Mouse (Mus musculus) hindbrain, embryonic 15.5 days (tissue): ENCODE measurements at regions not wholly inside any gene's neighbourhood (a gene's known extent, or its start where the extent isn't known, plus 50 kb on each side); places are given as distances from the start of the nearest gene placed in this dataset.

Source experiments
- ATAC-seq: fragments of 200-750 bp; cut with Nextera tagmentation; 2 replicates; pipeline ENCODE4 v1.8.0; 2017; ENCODE audit warnings: low read depth, moderate number of reproducible peaks, moderate TSS enrichment; ENCODE audit not compliant: low FRiP score
- H3K27ac ChIP-seq: fragments of 300-500 bp; sonication (generic); replicated peaks from 2 replicates; pipeline ENCODE4 v1.5.1; 2015; ENCODE audit warnings: mild to moderate bottlenecking, inconsistent platforms
- H3K27me3 ChIP-seq: fragments of 300-500 bp; sonication (generic); 2 replicates; pipeline ENCODE4 v1.6.1; 2015; ENCODE audit warnings: control low read depth, inconsistent platforms
- H3K36me3 ChIP-seq: fragments of 300-500 bp; sonication (generic); 2 replicates; pipeline ENCODE4 v1.6.1; 2015; ENCODE audit warnings: control low read depth, inconsistent platforms
- H3K4me1 ChIP-seq: fragments of 300-500 bp; sonication (generic); replicated peaks from 2 replicates; pipeline ENCODE4 v1.6.1; 2015; ENCODE audit warnings: control low read depth, inconsistent platforms
- H3K4me2 ChIP-seq: fragments of 300-500 bp; sonication (generic); 2 replicates; pipeline ENCODE4 v1.6.1; 2015; ENCODE audit warnings: moderate library complexity, mild to moderate bottlenecking, inconsistent platforms
- H3K4me3 ChIP-seq: fragments of 300-500 bp; sonication (generic); 2 replicates; pipeline ENCODE4 v1.5.1; 2015; ENCODE audit warnings: mild to moderate bottlenecking, inconsistent platforms
- H3K9ac ChIP-seq: fragments of 300-500 bp; sonication (generic); 2 replicates; pipeline ENCODE4 v1.6.1; 2015; ENCODE audit warnings: inconsistent platforms
- H3K9me3 ChIP-seq: fragments of 300-500 bp; sonication (generic); 2 replicates; pipeline ENCODE4 v1.6.1; 2016; ENCODE audit warnings: control low read depth, inconsistent platforms
- WGBS: fragments of 180-500 bp; shearing (Covaris S2); methylation state at CpG from one replicate; pipeline ENCODE4 v1.1.7; 2015; 5-methylcytosine and 5-hydroxymethylcytosine counted together

DNA sequence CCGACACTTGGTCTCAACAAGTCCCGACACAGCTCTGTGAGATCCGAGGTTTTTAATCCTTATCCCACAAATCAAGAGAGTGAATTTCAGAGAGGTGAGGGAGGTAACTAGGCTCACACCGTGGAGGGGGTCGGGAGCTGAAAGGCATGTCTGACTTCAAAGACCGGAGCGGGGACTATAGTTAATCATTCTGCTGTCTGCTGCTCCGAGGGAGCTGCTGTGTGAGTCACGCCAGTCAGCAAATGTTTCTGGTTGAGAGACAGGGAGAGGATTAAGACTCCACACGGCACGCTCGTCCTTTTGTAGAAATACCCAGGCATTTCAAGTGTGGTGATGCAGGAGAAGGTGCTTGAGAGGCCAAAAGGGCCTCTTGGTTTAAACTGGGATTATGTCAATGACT is 214.1 kb upstream of the Kcnab2 start:
- Histone ChIP-seq H3K4me1 (peaks cover 14% of the 10 kb centered on the region), H3K9ac (no peak overlapping the region), H3K27me3 (no peaks in the 10 kb centered on the region), H3K4me2 (no peak overlapping the region), H3K36me3 (no peaks in the 10 kb centered on the region), H3K27ac (peak overlapping the region; percentile 59; the same call in 1 of the 2 replicates), H3K4me3 (no peak overlapping the region), H3K9me3 (no peaks in the 10 kb centered on the region)
- 43% methylated on average over 12 of the region's 12 CpGs for WGBS
- ATAC-seq, result no peak

GRCm38 (mm10) chr4:152691302-152691701 is 213.6 kb upstream of the Kcnab2 start:
- peak; percentile 24; the same call in 1 of the 2 replicates for ATAC-seq
- 57% methylated on average over 13 of the region's 13 CpGs for WGBS
- peaks cover 12% of the 10 kb centered on the region for H3K4me1 ChIP-seq

DNA sequence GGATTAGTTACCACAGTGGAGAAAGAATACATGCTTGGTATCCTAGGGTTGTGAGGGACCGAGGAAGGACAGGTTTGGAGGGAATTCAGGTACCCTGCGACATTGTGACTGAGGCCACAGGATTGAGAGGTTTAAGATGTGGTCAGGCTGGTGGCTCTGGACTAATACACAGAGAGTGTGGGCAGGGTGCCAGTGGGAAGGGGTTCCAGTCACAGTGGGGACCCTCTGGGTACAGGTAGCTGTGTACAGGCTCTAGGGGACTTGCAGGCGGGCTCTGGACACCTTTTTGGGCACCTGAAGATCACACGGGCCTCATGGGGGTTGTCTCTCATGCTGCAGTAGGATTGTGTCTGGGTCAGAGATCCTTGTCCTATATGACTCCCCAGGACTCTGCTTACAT is 213.1 kb upstream of the Kcnab2 start:
- H3K27ac ChIP-seq, result no peak overlapping the region
- WGBS, result 93% methylated on average over 4 of the region's 4 CpGs
- no peak overlapping the region for H3K4me2 ChIP-seq
- H3K9ac ChIP-seq, result no peak overlapping the region
- no peaks in the 10 kb centered on the region for H3K9me3 ChIP-seq
- H3K4me1 ChIP-seq, result peaks cover 12% of the 10 kb centered on the region
- no peak for ATAC-seq
- H3K36me3 ChIP-seq, result no peaks in the 10 kb centered on the region
- H3K27me3 ChIP-seq, result no peaks in the 10 kb centered on the region
- no peak overlapping the region for H3K4me3 ChIP-seq

More at GRCm38 (mm10) chr4:152691302-152691701, 213.6 kb upstream of the Kcnab2 start:
- H3K9ac ChIP-seq, result no peak overlapping the region
- peak overlapping the region; percentile 59; the same call in 1 of the 2 replicates for H3K27ac ChIP-seq
- H3K4me3 ChIP-seq, result no peak overlapping the region
- no peak overlapping the region for H3K4me2 ChIP-seq
- no peaks in the 10 kb centered on the region for H3K9me3 ChIP-seq
- no peaks in the 10 kb centered on the region for H3K36me3 ChIP-seq
- H3K27me3 ChIP-seq, result no peaks in the 10 kb centered on the region

- Histone ChIP-seq H3K4me2 (no peak overlapping the region), H3K4me3 (no peak overlapping the region), H3K9me3 (no peaks in the 10 kb centered on the region), H3K4me1 (peaks cover 12% of the 10 kb centered on the region), H3K36me3 (no peaks in the 10 kb centered on the region), H3K9ac (no peak overlapping the region), H3K27ac (no peak overlapping the region), H3K27me3 (no peaks in the 10 kb centered on the region)
- 83% methylated on average over 9 of the region's 9 CpGs for WGBS
- ATAC-seq, result no peak
Observed at GRCm38 (mm10) chr4:152689831-152690230, 212.2 kb upstream of the Kcnab2 start.

DNA sequence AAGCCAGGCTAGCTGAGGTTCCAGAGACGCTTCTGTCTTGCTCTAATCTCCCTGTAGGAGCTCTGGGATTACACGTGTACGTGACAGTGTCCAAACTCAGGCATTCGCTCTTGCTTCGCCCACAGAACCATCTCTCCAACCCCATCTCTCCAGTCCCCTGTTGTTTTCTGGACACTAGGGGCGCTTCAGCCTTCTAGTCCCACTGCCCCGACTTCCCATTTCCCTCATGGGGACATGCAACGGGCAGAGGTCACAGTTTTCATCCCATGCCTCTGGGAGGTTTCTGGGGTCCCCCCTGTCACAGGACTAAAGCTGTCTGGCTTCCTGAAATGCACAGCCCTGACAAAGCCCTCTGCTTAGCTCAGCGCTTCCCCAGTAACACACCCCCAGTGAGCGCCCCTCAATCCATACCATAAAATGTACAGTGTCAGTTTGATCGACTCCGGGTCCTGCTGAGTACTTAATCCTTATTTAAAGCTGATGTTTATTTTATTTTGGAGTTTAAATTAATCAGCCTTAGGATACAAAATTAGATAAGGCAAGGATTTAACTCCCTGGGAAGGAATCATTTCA is 208.9 kb upstream of the Kcnab2 start:
- H3K27me3 ChIP-seq, result no peaks in the 10 kb centered on the region
- H3K4me1 ChIP-seq, result peaks cover 6% of the 10 kb centered on the region
- H3K9me3 ChIP-seq, result no peaks in the 10 kb centered on the region
- no peak overlapping the region for H3K27ac ChIP-seq
- no peak overlapping the region for H3K9ac ChIP-seq
- ATAC-seq, result no peak
- H3K4me3 ChIP-seq, result no peak overlapping the region
- 50% methylated on average over 12 of the region's 12 CpGs for WGBS
- no peak overlapping the region for H3K4me2 ChIP-seq
- no peaks in the 10 kb centered on the region for H3K36me3 ChIP-seq

- Histone ChIP-seq H3K9ac (no peak overlapping the region), H3K36me3 (no peaks in the 10 kb centered on the region), H3K27ac (peak overlapping the region; percentile 36), H3K4me3 (no peak overlapping the region), H3K9me3 (no peaks in the 10 kb centered on the region), H3K4me1 (peaks cover 19% of the 10 kb centered on the region), H3K27me3 (no peaks in the 10 kb centered on the region), H3K4me2 (no peak overlapping the region)
- ATAC-seq, result peak; percentile 56; the same call in 1 of the 2 replicates
- WGBS, result 10% methylated on average over 11 of the region's 11 CpGs
Observed at GRCm38 (mm10) chr4:152674140-152674539, 196.5 kb upstream of the Kcnab2 start.

DNA sequence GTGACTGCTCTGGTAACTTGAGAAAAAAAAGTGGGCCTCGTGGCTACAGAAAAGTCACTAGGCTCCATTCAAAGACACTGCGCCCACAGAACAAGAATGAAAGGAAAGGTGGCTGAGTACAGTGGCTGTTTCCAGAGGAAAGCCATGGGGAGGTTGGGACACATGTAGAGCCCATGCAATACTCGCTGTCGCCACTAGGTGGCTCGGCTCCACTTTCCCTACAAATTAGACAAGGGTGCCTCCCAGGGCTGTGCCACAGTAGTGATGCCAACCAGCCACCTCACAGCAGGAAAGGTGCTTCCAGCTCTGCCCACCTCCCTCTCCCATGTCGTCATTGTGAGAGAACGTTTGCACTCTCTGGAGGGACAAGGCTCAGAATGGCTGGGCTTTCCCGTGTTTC is 185.8 kb upstream of the Kcnab2 start:
- Histone ChIP-seq H3K27me3 (no peaks in the 10 kb centered on the region), H3K9me3 (no peaks in the 10 kb centered on the region), H3K36me3 (no peaks in the 10 kb centered on the region), H3K4me1 (no peaks in the 10 kb centered on the region), H3K4me3 (no peak overlapping the region), H3K9ac (no peak overlapping the region), H3K27ac (no peak overlapping the region), H3K4me2 (no peak overlapping the region)
- WGBS, result 45% methylated on average over 8 of the region's 8 CpGs
- no peak for ATAC-seq

GRCm38 (mm10) chr4:152663069-152663468 is 185.4 kb upstream of the Kcnab2 start:
- no peak overlapping the region for H3K27ac ChIP-seq
- H3K27me3 ChIP-seq, result no peaks in the 10 kb centered on the region
- ATAC-seq, result no peak
- H3K9me3 ChIP-seq, result no peaks in the 10 kb centered on the region
- H3K4me2 ChIP-seq, result no peak overlapping the region
- H3K9ac ChIP-seq, result no peak overlapping the region
- no peaks in the 10 kb centered on the region for H3K4me1 ChIP-seq
- H3K36me3 ChIP-seq, result no peaks in the 10 kb centered on the region
- H3K4me3 ChIP-seq, result no peak overlapping the region
- 90% methylated on average over 12 of the region's 12 CpGs for WGBS

DNA sequence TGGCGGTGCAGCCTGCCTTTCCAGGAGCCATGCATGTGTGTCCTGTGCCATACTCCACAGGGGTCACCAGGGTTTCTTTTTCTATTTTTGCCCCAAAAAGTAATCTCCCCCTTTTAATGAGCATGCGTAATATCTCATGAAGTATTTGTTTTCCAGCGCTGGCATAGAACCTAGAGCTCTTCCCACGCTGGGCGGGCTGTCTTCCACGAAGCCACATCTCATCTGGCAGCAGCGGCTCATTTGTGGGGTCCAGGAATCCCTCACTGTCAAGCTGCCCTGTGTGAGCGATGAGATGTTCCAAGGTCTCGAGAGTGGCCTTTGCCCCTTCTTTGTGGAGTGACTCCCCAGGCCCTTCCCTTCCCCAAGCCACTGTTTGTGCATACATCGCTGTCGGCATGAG is 184.8 kb upstream of the Kcnab2 start:
- Histone ChIP-seq H3K9me3 (no peaks in the 10 kb centered on the region), H3K9ac (no peak overlapping the region), H3K27me3 (no peaks in the 10 kb centered on the region), H3K4me3 (no peak overlapping the region), H3K27ac (no peak overlapping the region), H3K36me3 (no peaks in the 10 kb centered on the region), H3K4me2 (no peak overlapping the region), H3K4me1 (no peaks in the 10 kb centered on the region)
- no peak for ATAC-seq
- 79% methylated on average over 11 of the region's 11 CpGs for WGBS

DNA sequence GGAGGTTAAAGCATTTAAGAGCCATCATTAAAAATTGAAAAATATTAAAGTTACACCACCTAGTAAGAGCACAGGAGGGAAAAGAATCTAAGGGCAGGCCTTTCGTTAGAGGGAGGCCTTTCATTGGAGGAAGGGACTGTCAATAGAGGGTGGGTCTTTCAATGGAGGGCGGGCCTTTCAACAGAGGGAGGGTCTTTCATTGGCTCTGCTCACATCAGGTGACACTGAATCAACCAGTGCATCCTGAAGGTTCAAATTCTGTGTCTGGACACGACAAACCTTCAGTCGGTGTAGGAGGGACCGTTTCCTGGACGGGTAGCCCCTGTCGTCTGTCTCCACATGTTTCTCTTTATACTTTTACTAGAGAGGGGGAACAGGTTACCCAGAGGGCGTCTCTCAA is 172.5 kb upstream of the Kcnab2 start:
- no peaks in the 10 kb centered on the region for H3K36me3 ChIP-seq
- no peak overlapping the region for H3K4me3 ChIP-seq
- H3K27me3 ChIP-seq, result 0 out of 2 replicates have a peak, but pooled peaks cover 3% of the 10 kb centered on the region
- ATAC-seq, result 0 out of 2 replicates have a peak, but pooled peaks have one; percentile 35
- WGBS, result 82% methylated on average over 8 of the region's 8 CpGs
- H3K9me3 ChIP-seq, result no peaks in the 10 kb centered on the region
- no peak overlapping the region for H3K4me2 ChIP-seq
- H3K4me1 ChIP-seq, result peaks cover 12% of the 10 kb centered on the region; the same call in 1 of the 2 replicates
- H3K27ac ChIP-seq, result no peak overlapping the region
- H3K9ac ChIP-seq, result no peak overlapping the region

DNA sequence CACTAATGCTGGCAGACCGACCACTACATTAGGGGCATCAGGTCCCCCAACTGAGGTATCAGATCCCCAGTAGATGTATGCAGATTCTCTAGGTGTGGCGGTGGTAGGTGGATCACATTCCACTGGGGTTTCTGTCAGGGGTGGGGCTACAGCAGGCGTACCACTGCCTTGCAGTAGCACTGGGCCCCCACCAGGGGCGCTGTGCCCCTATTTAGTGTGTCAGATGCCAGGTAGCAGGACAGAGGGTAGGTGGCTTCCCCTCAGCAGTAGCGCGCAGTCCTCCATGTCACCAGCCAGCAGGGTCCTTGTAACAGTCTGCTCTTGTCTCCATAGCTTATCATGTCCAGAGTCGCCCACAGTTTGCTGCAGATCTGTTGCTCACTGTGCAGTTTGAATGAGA is 169.9 kb upstream of the Kcnab2 start:
- H3K9ac ChIP-seq, result no peak overlapping the region
- no peak overlapping the region for H3K4me3 ChIP-seq
- 58% methylated on average over 7 of the region's 7 CpGs for WGBS
- H3K9me3 ChIP-seq, result no peaks in the 10 kb centered on the region
- no peaks in the 10 kb centered on the region for H3K27me3 ChIP-seq
- ATAC-seq, result no peak
- H3K27ac ChIP-seq, result no peak overlapping the region
- H3K4me2 ChIP-seq, result no peak overlapping the region
- H3K4me1 ChIP-seq, result peaks cover 12% of the 10 kb centered on the region; the same call in 1 of the 2 replicates
- no peaks in the 10 kb centered on the region for H3K36me3 ChIP-seq

- no peak overlapping the region for H3K4me3 ChIP-seq
- H3K27ac ChIP-seq, result no peak overlapping the region
- no peak overlapping the region for H3K9ac ChIP-seq
- ATAC-seq, result no peak
- H3K4me1 ChIP-seq, result peaks cover 15% of the 10 kb centered on the region
- H3K36me3 ChIP-seq, result no peaks in the 10 kb centered on the region
- H3K4me2 ChIP-seq, result no peak overlapping the region
- whole genome bisulfite sequencing, result 61% methylated on average over 14 of the region's 14 CpGs
- H3K9me3 ChIP-seq, result no peaks in the 10 kb centered on the region
- no peaks in the 10 kb centered on the region for H3K27me3 ChIP-seq
Observed at GRCm38 (mm10) chr4:152647084-152647483, 169.4 kb upstream of the Kcnab2 start.

DNA sequence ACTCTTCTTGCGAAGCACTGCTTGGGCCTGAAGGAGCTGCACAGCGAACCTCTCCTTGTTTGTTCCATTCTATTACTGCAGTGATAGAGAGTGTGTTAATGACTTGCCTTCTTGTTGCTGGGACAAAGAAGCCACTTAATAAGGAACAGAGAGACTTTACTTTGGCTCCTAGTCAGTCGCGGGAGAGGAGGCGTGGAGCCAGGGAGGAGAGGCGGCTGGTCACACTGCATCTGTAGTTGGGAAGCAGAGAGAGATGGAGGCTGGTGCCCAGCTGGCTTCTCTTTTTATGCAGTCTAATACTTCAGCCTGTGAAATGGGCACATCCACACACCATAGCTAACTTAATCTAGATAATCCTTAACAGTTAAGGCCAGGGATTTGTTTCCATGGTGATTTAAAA is 159.4 kb upstream of the Kcnab2 start:
- WGBS, result 37% methylated on average over 6 of the region's 6 CpGs
- ATAC-seq, result no peak
- H3K9ac ChIP-seq, result no peak overlapping the region

More for the DNA sequence above, 159.4 kb upstream of the Kcnab2 start:
- Histone ChIP-seq H3K4me2 (no peak overlapping the region), H3K4me3 (no peak overlapping the region), H3K36me3 (no peaks in the 10 kb centered on the region), H3K27me3 (no peaks in the 10 kb centered on the region), H3K9me3 (no peaks in the 10 kb centered on the region), H3K4me1 (peaks cover 22% of the 10 kb centered on the region), H3K27ac (no peak overlapping the region)
